Comparison of ENCODE assay signal across 8 mouse cellular contexts in genomic region chr16:23100613-23101012, GRCm38 (mm10). TPM values are rescaled to one million over a fixed set of nuclear protein-coding genes. Genes with fewer than 3 reads are reported as not detected.
DNase-seq lines count a peak whose midpoint lies in the region; ATAC-seq and TF ChIP-seq lines count a peak whose summit lies in the region.
"Had no signal": no experiment of that assay in that cellular context is flagged by ENCODE, and none has a peak within 500 bp of the region (broad histone marks: within the 10 kb centered on the region; RNA-seq: fewer than 3 reads in every experiment).

No protein-coding gene starts in this region.

- peaks cover 5 to 9% of the 10 kb centered on the region in 2 experiments; a peak in 3 of 4 replicates for H3K4me1 ChIP-seq in ES-E14 (ENCODE audit: control insufficient read depth in 2 of 2, insufficient read depth in 2 of 2, low read length in 2 of 2, poor library complexity in 1 of 2)
- peaks cover 20% of the 10 kb centered on the region for H3K4me1 ChIP-seq in hindbrain, embryonic 12.5 days
- H3K4me1 ChIP-seq in liver, postnatal 0 days (ENCODE audit: insufficient read depth): peaks cover 17% of the 10 kb centered on the region

- 9% methylated on average over 10 of the region's 10 CpGs for WGBS in hindbrain, embryonic 12.5 days
- 24% methylated on average over 10 of the region's 10 CpGs for WGBS in liver, postnatal 0 days (ENCODE audit: insufficient replicate concordance)

- peak overlapping the region; percentile 99 for H3K27ac ChIP-seq in ES-E14 (ENCODE audit: insufficient read depth, low read depth, low read length, poor library complexity, severe bottlenecking)
- no peak overlapping the region for H3K27ac ChIP-seq in hindbrain, embryonic 12.5 days
- peak overlapping the region; percentile 1; the same call in 1 of the 2 replicates for H3K27ac ChIP-seq in liver, postnatal 0 days (ENCODE audit: low read depth)

- H3K4me3 ChIP-seq in ES-E14 (ENCODE audit: insufficient read depth in 1 of 2, low read depth in 1 of 2, low read length in 2 of 2, poor library complexity in 1 of 2, severe bottlenecking in 1 of 2): peak overlapping the region; percentile 68 to 70
- H3K4me3 ChIP-seq in hindbrain, embryonic 12.5 days: 0 out of 2 replicates have a peak overlapping the region, but pooled peaks have one; percentile 33
- H3K4me3 ChIP-seq in liver, postnatal 0 days (ENCODE audit: low read depth, low read length): peak overlapping the region; percentile 15; the same call in 1 of the 2 replicates

- peak overlapping the region; percentile 83 for H3K9ac ChIP-seq in ES-E14 (ENCODE audit: insufficient read depth, low read depth, low read length, poor library complexity, severe bottlenecking)
- 0 out of 2 replicates have a peak overlapping the region, but pooled peaks have one; percentile 47 for H3K9ac ChIP-seq in hindbrain, embryonic 12.5 days
- H3K9ac ChIP-seq in liver, postnatal 0 days (replicated peaks): peak overlapping the region; percentile 9; the same call in 1 of the 2 replicates

- in situ Hi-C loops in ES-E14 (cut with MboI; ENCODE audit: low sequenced_read_pairs in 2 of 2, unreplicated experiment in 2 of 2): loop anchor here in 1 of 2 experiments (25.0 kb wide), 1 partner anchor 688 kb away; no protein-coding TSS in a partner anchor

- no peak for TF ChIP-seq EP300 in liver, postnatal 0 days (IDR thresholded peaks at IDR 0.05; ENCODE audit: low read depth)

- H3K36me3 ChIP-seq in ES-E14 (ENCODE audit: control insufficient read depth, insufficient read depth, low read length, poor library complexity, severe bottlenecking): peaks cover 4% of the 10 kb centered on the region; the same call in 1 of the 2 replicates
- H3K36me3 ChIP-seq in hindbrain, embryonic 12.5 days: no peaks in the 10 kb centered on the region
- H3K36me3 ChIP-seq in liver, postnatal 0 days (replicated peaks; ENCODE audit: insufficient read depth, low read length): no peaks in the 10 kb centered on the region

- peak overlapping the region; percentile 56 for H3K4me2 ChIP-seq in hindbrain, embryonic 12.5 days (replicated peaks)
- H3K4me2 ChIP-seq in liver, postnatal 0 days (ENCODE audit: low read depth, low read length): peak overlapping the region; percentile 65

- TF ChIP-seq CTCF in liver, postnatal 0 days (IDR thresholded peaks at IDR 0.05; ENCODE audit: low read depth): no peak

- DNase-seq in ES-E14 (ENCODE audit: low read depth, low spot score): no peak
- no peak for DNase-seq in liver, postnatal 0 days
- no peak for DNase-seq in frontal cortex, postnatal 10 days (ENCODE audit: low spot score in 2 of 2)
- DNase-seq in thymus, postnatal 0 days (ENCODE audit: low spot score): no peak
- no peak for DNase-seq in adrenal gland, adult (ENCODE audit: inconsistent age in 2 of 2, low spot score in 1 of 2)

- H3K9me3 ChIP-seq in ES-E14 (ENCODE audit: control insufficient read depth, insufficient read depth, low read depth, low read length): no peaks in the 10 kb centered on the region
- no peaks in the 10 kb centered on the region for H3K9me3 ChIP-seq in hindbrain, embryonic 12.5 days (replicated peaks)
- H3K9me3 ChIP-seq in liver, postnatal 0 days (ENCODE audit: low read length): no peaks in the 10 kb centered on the region

- peak; percentile 69 for ATAC-seq in common myeloid progenitor, adult 5-6 weeks (replicated peaks; ENCODE audit: low read depth, poor library complexity, severe bottlenecking)
- 0 out of 2 replicates have a peak, but pooled peaks have one; percentile 4 for ATAC-seq in hindbrain, embryonic 12.5 days (ENCODE audit: low FRiP score)
- ATAC-seq in liver, postnatal 0 days: no peak

- peaks cover 23% of the 10 kb centered on the region for H3K27me3 ChIP-seq in hindbrain, embryonic 12.5 days
- H3K27me3 ChIP-seq in liver, postnatal 0 days (ENCODE audit: insufficient read depth, low read length): no peaks in the 10 kb centered on the region

TF ChIP-seq in ES-E14, 5 proteins besides CTCF, POLR2A, EP300 and RAD21:
- TF ChIP-seq ZC3H11A (IDR thresholded peaks at IDR 0.05; ENCODE audit: borderline replicate concordance, low read depth, low read length) (no peak), HCFC1 (IDR thresholded peaks at IDR 0.05; ENCODE audit: borderline replicate concordance, insufficient read depth, low read length) (no peak), CHD2 (IDR thresholded peaks at IDR 0.05; ENCODE audit: low read depth, low read length) (no peak), MAFK (IDR thresholded peaks at IDR 0.05; ENCODE audit: insufficient read depth, low read depth, low read length) (no peak), ZNF384 (IDR thresholded peaks at IDR 0.05; ENCODE audit: low read depth, low read length) (no peak)

RNA-seq across cellular contexts. Expression of gene Eif4a2, which starts 6.6 kb away (rescaled TPM):
- 983 and 1,290 TPM in 2 replicates for total RNA-seq in ES-E14 (2012; rRNA removed)
- 830 and 874 TPM in 2 replicates for total RNA-seq in common myeloid progenitor, adult 5-6 weeks (2017)
- polyA plus RNA-seq in hindbrain, embryonic 12.5 days (2016; fragmentation: Nextera tagmentation; extraction: Ambion mirVana): 240 and 269 TPM in 2 replicates
- polyA plus RNA-seq in liver, postnatal 0 days (2015; fragmentation: Nextera tagmentation; extraction: Ambion mirVana): 49.1 and 52.5 TPM in 2 replicates
- polyA plus RNA-seq in thymus, postnatal 0 days (2015; fragmentation: Nextera tagmentation; extraction: Ambion mirVana): 142 and 150 TPM in 2 replicates

RNA-seq across cellular contexts. Expression of gene Rfc4, which starts 26.9 kb away (rescaled TPM):
- 51.1 and 71.7 TPM in 2 replicates for total RNA-seq in ES-E14 (2012; rRNA removed)
- 67.1 and 71.7 TPM in 2 replicates for total RNA-seq in common myeloid progenitor, adult 5-6 weeks (2017)
- polyA plus RNA-seq in hindbrain, embryonic 12.5 days (2016; fragmentation: Nextera tagmentation; extraction: Ambion mirVana): 94.2 and 97.2 TPM in 2 replicates
- polyA plus RNA-seq in liver, postnatal 0 days (2015; fragmentation: Nextera tagmentation; extraction: Ambion mirVana): 54.3 and 59.4 TPM in 2 replicates
- polyA plus RNA-seq in thymus, postnatal 0 days (2015; fragmentation: Nextera tagmentation; extraction: Ambion mirVana): 158 and 177 TPM in 2 replicates

RNA-seq across cellular contexts. Expression of gene Kng1, which starts 42.9 kb away (rescaled TPM):
- 0.32 and 0.49 TPM in 2 replicates for total RNA-seq in ES-E14 (2012; rRNA removed)
- not detected in 2 replicates for total RNA-seq in common myeloid progenitor, adult 5-6 weeks (2017)
- polyA plus RNA-seq in hindbrain, embryonic 12.5 days (2016; fragmentation: Nextera tagmentation; extraction: Ambion mirVana): not detected in 2 replicates
- 5,182 and 5,316 TPM in 2 replicates for polyA plus RNA-seq in liver, postnatal 0 days (2015; fragmentation: Nextera tagmentation; extraction: Ambion mirVana)
- polyA plus RNA-seq in thymus, postnatal 0 days (2015; fragmentation: Nextera tagmentation; extraction: Ambion mirVana): 0.17 and 0.76 TPM in 2 replicates
- total RNA-seq: heart, postnatal 14 days had no signal

RNA-seq across cellular contexts. Expression of gene Adipoq, which starts 45.7 kb away (rescaled TPM):
- total RNA-seq in ES-E14 (2012; rRNA removed): 0.22 and 0.69 TPM in 2 replicates
- total RNA-seq in common myeloid progenitor, adult 5-6 weeks (2017): not detected in 2 replicates
- polyA plus RNA-seq in hindbrain, embryonic 12.5 days (2016; fragmentation: Nextera tagmentation; extraction: Ambion mirVana): not detected in 2 replicates
- polyA plus RNA-seq in liver, postnatal 0 days (2015; fragmentation: Nextera tagmentation; extraction: Ambion mirVana): not detected in 2 replicates
- polyA plus RNA-seq in thymus, postnatal 0 days (2015; fragmentation: Nextera tagmentation; extraction: Ambion mirVana): 0.69 and 4.6 TPM in 2 replicates

Comparison
In these comparisons a context has a peak if more than half of its experiments do, and no peak if none do; other contexts are left out.
1. H3K4me3 ChIP-seq: peak in every context shown above with its lines; median percentile 69 in ES-E14; 33 in hindbrain, embryonic 12.5 days; 15 in liver, postnatal 0 days.
2. H3K9ac ChIP-seq: peak in every context shown above with its lines; median percentile 83 in ES-E14; 47 in hindbrain, embryonic 12.5 days; 9 in liver, postnatal 0 days.
3. RNA of gene Kng1, which starts 42.9 kb away (polyA plus RNA-seq): 5,182 to 5,316 TPM in liver, postnatal 0 days; 0.17 to 0.76 TPM in thymus, postnatal 0 days and not detected in hindbrain, embryonic 12.5 days; every median in the first group is over 1,000 times any median in the second.